Mouse (Mus musculus): Measurements from ENCODE around the gene 4930519P11Rik.

Gene 4930519P11Rik

GRCm38 (mm10) chr2:154632203-154632780 lies 19.1 kb upstream of the 4930519P11Rik start:
- DNase-seq (ENCODE audit: low read depth): no peak

GRCm38 (mm10) chr2:154630531-154630930 lies 17.3 kb upstream of the 4930519P11Rik start:
- no peak for DNase-seq (ENCODE audit: low read depth)

DNA sequence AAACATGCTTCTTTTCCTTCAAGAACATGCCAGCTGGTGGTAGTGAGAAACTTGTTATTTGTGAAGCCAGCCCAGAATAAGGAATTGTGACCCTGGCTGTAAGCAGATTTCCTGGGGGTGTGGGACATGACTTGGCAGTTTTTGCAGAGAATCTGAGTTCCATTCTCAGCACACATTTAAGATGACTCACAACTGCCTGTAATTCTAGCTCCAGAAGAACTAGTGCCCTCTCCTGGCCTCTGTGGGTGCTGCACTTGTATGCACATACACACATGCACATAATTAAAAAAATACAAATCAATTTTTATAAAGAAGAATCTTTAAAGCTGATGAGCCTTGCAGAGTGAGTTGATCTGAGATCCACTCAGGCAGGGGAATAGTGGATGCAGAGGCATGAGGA lies 10.9 kb upstream of the 4930519P11Rik start:
- DNase-seq (ENCODE audit: low read depth): peak; percentile 38

- no peak for DNase-seq (ENCODE audit: low read depth)
Measured at GRCm38 (mm10) chr2:154621684-154622083, 8.4 kb upstream of the 4930519P11Rik start.

DNA sequence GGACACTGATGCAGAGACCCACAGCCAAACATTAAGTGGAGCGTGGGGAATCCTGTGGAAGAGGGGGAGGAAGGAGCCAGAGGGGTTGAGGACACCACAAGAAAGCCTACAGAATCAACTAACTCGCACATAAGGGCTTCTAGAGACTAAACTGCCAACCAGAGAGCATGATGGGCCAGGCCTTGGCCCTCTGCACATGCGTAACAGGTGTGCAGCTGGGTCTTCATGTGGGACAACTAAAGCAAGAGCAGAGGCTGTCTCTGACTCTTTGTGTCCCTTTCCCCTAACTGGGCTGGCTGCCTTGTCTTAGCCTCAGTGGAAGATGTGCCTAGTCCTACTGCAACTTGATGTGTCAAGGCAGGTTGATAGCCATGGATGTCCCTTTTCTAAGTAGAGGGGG lies 3.8 kb upstream of the 4930519P11Rik start:
- no peak for DNase-seq (ENCODE audit: low read depth)

DNA sequence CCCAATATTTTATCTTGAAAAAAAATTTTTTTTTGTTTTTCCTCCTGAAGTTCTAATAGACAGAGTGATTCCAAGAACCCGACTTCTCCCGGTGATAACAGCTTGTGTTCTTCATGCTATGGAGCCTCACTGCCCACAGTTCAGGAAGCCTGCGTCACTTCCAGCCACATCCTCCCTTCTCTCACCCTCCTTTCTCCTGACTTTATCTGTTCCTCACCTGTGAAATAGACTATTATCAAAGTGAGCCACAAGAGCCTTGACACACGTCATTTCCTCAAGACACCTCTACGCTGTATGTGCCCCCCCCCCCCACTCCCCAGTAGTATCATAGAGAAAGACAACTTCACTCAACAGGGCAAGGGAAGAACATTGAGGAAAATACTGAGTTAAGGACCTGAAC lies 2.4 kb upstream of the 4930519P11Rik start:
- peak; percentile 80 for DNase-seq (ENCODE audit: low read depth)

GRCm38 (mm10) chr2:154614841-154615576 lies 1.8 kb upstream of the 4930519P11Rik start:
- no peak for DNase-seq (ENCODE audit: low read depth)

- DNase-seq (ENCODE audit: low read depth): no peak
Measured at GRCm38 (mm10) chr2:154609050-154609767, 4.0 kb downstream of the 4930519P11Rik start.

DNA sequence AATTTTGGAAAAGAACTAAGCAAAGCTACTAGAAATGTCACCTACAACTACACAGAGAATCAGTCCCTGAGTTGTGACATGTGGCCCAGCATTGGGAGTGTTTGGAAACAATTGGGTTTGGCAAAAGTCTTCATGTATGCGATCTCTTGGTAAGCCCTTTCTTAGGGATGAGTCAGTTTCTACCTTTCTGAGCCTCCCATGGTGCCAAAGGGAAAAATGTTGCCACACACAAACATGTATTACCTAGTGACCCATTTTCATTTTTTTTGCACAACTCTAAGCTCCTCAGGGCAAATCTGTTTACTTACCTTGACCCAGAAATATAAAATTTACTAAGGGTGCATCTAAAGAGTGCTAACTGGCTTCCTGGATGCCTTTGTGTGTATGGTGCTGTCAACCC lies 6.3 kb downstream of the 4930519P11Rik start:
- no peak for DNase-seq (ENCODE audit: low read depth)

GRCm38 (mm10) chr2:154604156-154604555 lies 9.1 kb downstream of the 4930519P11Rik start:
- DNase-seq (ENCODE audit: low read depth): peak; percentile 79

DNA sequence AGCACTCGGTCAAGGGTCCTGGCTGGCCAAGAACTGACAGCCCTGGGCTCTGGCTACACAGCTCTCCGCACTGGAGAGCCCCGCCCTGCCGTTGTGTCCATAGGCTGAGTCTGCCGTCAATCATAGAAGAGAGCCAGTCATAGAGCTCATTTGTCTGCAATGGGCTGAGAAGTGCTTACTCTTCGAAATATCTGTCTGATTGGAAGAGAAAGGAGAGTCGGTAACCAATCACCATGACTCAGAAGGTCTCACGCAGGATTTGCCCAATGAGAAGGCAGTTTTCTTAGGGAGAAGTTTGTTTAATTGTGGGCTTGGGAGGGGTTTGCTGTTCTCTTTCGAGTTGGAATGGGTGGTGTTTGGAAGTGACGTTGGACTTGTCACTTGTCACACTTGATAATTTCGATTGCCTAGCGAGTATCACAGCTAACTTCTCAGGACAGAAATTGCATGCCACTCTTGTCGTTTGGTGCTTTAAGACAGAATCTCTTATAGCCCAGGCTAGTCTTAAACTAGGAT lies 9.5 kb downstream of the 4930519P11Rik start, which contains the start of gene Pxmp4:
Gene Pxmp4 (minus strand): TSS at position 71 of the 516 bp plus-strand sequence.
- peak; percentile 98 for DNase-seq (ENCODE audit: low read depth)

- no peak for DNase-seq (ENCODE audit: low read depth)
Measured at GRCm38 (mm10) chr2:154603007-154603637, 10.1 kb downstream of the 4930519P11Rik start.

- DNase-seq (ENCODE audit: low read depth): no peak
Measured at GRCm38 (mm10) chr2:154601324-154601723, 11.9 kb downstream of the 4930519P11Rik start.

GRCm38 (mm10) chr2:154600586-154600985 lies 12.7 kb downstream of the 4930519P11Rik start:
- DNase-seq (ENCODE audit: low read depth): no peak

GRCm38 (mm10) chr2:154597399-154597798 lies 15.8 kb downstream of the 4930519P11Rik start:
- DNase-seq (ENCODE audit: low read depth): no peak

DNA sequence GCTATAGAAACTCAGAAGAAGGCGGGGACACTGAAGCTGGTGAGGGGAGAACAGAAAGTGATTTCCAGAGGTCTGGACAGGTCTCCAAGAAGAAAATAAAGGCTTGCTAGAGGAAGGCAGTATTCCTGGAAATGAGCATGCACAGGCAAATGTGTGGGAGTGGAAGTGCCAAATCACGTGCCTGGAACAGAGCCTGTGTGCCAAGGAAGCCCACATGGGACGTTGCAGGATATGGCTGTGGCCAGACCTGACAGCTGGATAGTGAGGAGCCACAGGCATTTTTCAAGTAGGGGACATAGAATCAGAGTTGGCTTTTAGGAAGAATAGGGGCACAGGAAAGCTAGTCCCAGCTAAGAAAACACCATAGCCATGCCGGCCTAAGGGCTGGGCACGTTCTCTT lies 17.5 kb downstream of the 4930519P11Rik start:
- no peak for DNase-seq (ENCODE audit: low read depth)

GRCm38 (mm10) chr2:154593025-154593424 lies 20.2 kb downstream of the 4930519P11Rik start:
- DNase-seq (ENCODE audit: low read depth): peak; percentile 74

GRCm38 (mm10) chr2:154591239-154591638 lies 22.0 kb downstream of the 4930519P11Rik start:
- no peak for DNase-seq (ENCODE audit: low read depth)

- DNase-seq (ENCODE audit: low read depth): no peak
Measured at GRCm38 (mm10) chr2:154589051-154589450, 24.2 kb downstream of the 4930519P11Rik start.

- peak; percentile 40 for DNase-seq (ENCODE audit: low read depth)
Measured at GRCm38 (mm10) chr2:154586405-154586804, 26.8 kb downstream of the 4930519P11Rik start.

GRCm38 (mm10) chr2:154584931-154585601 lies 28.2 kb downstream of the 4930519P11Rik start:
- DNase-seq (ENCODE audit: low read depth): no peak

Data from naive thymus-derived CD4-positive, alpha-beta T cell, adult 2 months (primary cell).